Mouse (Mus musculus) erythroblast, embryonic 14.5 days (primary cell): ENCODE results near the gene Dgkz. TPM values are rescaled to one million over a fixed set of nuclear protein-coding genes. Genes with fewer than 3 reads are reported as not detected.
A peak's percentile ranks its signal among the peaks of the same experiment; 100 is the strongest.

Experiments
- H3K27me3 ChIP-seq: 2 replicates; pipeline ENCODE4 v1.6.1; 2012; ENCODE audit warnings: inconsistent platforms; ENCODE audit not compliant: control insufficient read depth
- H3K36me3 ChIP-seq: 2 replicates; pipeline ENCODE4 v1.6.1; 2012; ENCODE audit warnings: mild to moderate bottlenecking, inconsistent platforms; ENCODE audit not compliant: control insufficient read depth
- H3K4me1 ChIP-seq: 2 replicates; pipeline ENCODE4 v1.6.1; 2012; ENCODE audit warnings: inconsistent platforms; ENCODE audit not compliant: control insufficient read depth
- H3K4me3 ChIP-seq: replicated peaks from 2 replicates; pipeline ENCODE3; 2012; ENCODE audit warnings: moderate library complexity, mild to moderate bottlenecking, inconsistent platforms
- H3K9me3 ChIP-seq: 2 replicates; pipeline ENCODE4 v1.6.1; 2012; ENCODE audit warnings: low read length, inconsistent platforms, mixed read lengths; ENCODE audit not compliant: control insufficient read depth
- GATA1 ChIP-seq: IDR thresholded peaks from 2 replicates; pipeline ENCODE4 v1.6.1; 2012; ENCODE audit warnings: low read length, inconsistent platforms, mixed read lengths
- TAL1 ChIP-seq: IDR thresholded peaks from 3 replicates; pipeline ENCODE4 v1.6.1; 2012; ENCODE audit warnings: low read length, inconsistent platforms, mixed read lengths
- polyA plus RNA-seq: library from polyadenylated mRNA; stranded (reverse); fragments of >175 nt; gene quantifications from 2 replicates; pipeline ENCODE4 v1.2.3, GENCODE M21; 2012

The Dgkz gene
- polyA plus RNA-seq, 1 experiment, result 6.0 TPM

DNA sequence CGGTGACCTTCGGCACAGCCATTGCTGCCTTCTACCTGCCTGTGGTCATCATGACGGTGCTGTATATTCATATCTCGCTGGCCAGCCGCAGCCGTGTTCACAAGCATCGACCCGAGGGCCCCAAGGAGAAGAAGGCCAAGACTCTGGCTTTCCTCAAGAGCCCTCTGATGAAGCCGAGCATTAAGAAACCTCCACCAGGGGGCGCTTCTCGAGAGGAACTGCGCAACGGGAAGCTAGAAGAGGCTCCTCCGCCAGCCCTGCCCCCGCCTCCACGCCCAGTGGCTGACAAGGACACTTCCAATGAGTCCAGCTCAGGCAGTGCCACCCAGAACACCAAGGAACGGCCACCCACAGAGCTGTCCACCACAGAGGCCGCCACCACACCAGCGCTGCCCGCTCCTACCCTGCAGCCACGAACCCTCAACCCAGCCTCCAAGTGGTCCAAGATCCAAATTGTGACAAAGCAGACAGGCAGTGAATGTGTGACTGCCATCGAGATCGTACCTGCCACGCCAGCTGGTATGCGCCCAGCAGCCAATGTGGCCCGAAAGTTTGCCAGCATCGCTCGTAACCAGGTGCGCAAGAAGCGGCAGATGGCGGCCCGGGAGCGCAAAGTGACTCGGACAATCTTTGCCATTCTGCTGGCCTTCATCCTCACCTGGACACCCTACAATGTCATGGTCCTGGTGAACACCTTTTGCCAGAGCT lies 47.7 kb downstream of the Dgkz start:
- H3K4me1 ChIP-seq, result peaks cover 48% of the 10 kb centered on the region
- H3K9me3 ChIP-seq, result no peaks in the 10 kb centered on the region; the same call in 1 of the 2 replicates
- H3K27me3 ChIP-seq, result peaks cover 81% of the 10 kb centered on the region
- peaks cover 3% of the 10 kb centered on the region for H3K36me3 ChIP-seq
- TF ChIP-seq TAL1, result no peak
- no peak for TF ChIP-seq GATA1
- H3K4me3 ChIP-seq, result no peak overlapping the region

GRCm38 (mm10) chr2:91926949-91927348 lies 48.7 kb downstream of the Dgkz start, which contains the start of gene Chrm4:
Gene Chrm4 (plus strand): TSS chr2:91927249.
- no peak for TF ChIP-seq TAL1
- no peak for TF ChIP-seq GATA1
- Histone ChIP-seq H3K36me3 (no peaks in the 10 kb centered on the region), H3K4me1 (peaks cover 45% of the 10 kb centered on the region), H3K4me3 (no peak within 1 kb of the TSS), H3K9me3 (no peaks in the 10 kb centered on the region; the same call in 1 of the 2 replicates), H3K27me3 (peaks cover 87% of the 10 kb centered on the region)

GRCm38 (mm10) chr2:91925442-91925841 lies 50.2 kb downstream of the Dgkz start:
- Histone ChIP-seq H3K36me3 (no peaks in the 10 kb centered on the region), H3K4me1 (peaks cover 40% of the 10 kb centered on the region), H3K27me3 (peaks cover 87% of the 10 kb centered on the region), H3K9me3 (no peaks in the 10 kb centered on the region; the same call in 1 of the 2 replicates), H3K4me3 (no peak overlapping the region)
- TF ChIP-seq GATA1, result no peak
- no peak for TF ChIP-seq TAL1

- H3K9me3 ChIP-seq, result no peaks in the 10 kb centered on the region; the same call in 1 of the 2 replicates
- H3K36me3 ChIP-seq, result no peaks in the 10 kb centered on the region
- TF ChIP-seq GATA1 (no peak), TAL1 (no peak)
- H3K27me3 ChIP-seq, result peaks cover 84% of the 10 kb centered on the region
- H3K4me3 ChIP-seq, result no peak overlapping the region
- peaks cover 38% of the 10 kb centered on the region for H3K4me1 ChIP-seq
Observed at GRCm38 (mm10) chr2:91924726-91925125, 50.9 kb downstream of the Dgkz start.

DNA sequence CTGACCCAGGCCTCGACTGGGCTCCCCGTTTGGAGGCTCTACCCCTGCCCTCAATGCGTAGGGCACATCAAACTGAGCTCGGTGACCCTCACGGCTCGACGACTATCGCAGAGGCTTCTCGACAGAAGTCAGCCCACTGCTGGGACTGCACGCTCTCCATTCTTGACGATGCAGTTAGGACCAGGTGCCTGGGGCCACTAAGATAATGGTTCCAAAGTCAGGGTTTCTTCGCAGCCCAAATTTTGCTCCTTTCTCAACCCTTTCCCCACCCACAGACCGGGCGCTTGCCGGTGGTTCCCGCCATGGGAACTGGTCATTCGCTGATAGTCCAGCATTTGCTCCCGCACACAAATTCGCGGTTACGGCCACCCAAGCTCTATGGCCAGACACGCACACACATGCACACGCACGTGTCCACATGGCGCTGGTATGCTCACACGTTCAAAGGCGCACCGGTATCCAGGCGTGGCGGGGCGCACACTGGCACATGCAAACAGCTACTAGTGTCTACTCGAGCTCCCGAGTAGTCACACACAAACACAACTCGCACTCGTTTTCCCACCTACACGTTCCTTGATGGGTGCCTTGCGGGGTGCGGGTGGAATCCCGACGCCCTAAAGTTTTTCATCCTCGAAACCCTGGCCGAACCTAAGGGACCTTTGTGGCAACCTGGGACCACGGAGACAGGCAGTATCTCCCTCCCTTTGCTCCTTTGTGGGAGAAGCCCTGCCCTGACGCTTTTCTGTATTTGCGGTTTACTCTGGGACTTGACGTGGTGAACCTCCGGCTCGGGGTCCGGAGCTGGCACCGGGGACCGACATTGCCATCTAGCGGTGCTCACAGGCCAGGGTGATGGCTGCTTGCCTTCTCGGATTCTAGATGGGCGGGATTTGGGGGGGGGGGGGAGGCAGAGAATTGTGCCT lies 52.0 kb downstream of the Dgkz start:
- TF ChIP-seq GATA1 (no peak), TAL1 (no peak)
- Histone ChIP-seq H3K27me3 (peaks cover 79% of the 10 kb centered on the region), H3K4me1 (peaks cover 38% of the 10 kb centered on the region)

GRCm38 (mm10) chr2:91922586-91923414 lies 52.9 kb downstream of the Dgkz start:
- no peak overlapping the region for H3K4me3 ChIP-seq
- peaks cover 11% of the 10 kb centered on the region for H3K36me3 ChIP-seq
- peaks cover 71% of the 10 kb centered on the region for H3K27me3 ChIP-seq
- H3K4me1 ChIP-seq, result peaks cover 32% of the 10 kb centered on the region
- no peak for TF ChIP-seq GATA1
- no peak for TF ChIP-seq TAL1
- H3K9me3 ChIP-seq, result no peaks in the 10 kb centered on the region; the same call in 1 of the 2 replicates

More for the DNA sequence above, 52.0 kb downstream of the Dgkz start:
- no peaks in the 10 kb centered on the region; the same call in 1 of the 2 replicates for H3K9me3 ChIP-seq
- H3K36me3 ChIP-seq, result peaks cover 4% of the 10 kb centered on the region
- H3K4me3 ChIP-seq, result peak overlapping the region; percentile 8

- Histone ChIP-seq H3K36me3 (peaks cover 19% of the 10 kb centered on the region), H3K9me3 (no peaks in the 10 kb centered on the region; the same call in 1 of the 2 replicates), H3K4me3 (peak overlapping the region; percentile 47), H3K4me1 (peaks cover 33% of the 10 kb centered on the region), H3K27me3 (peaks cover 65% of the 10 kb centered on the region)
- TF ChIP-seq TAL1 (no peak), GATA1 (no peak)
Observed at GRCm38 (mm10) chr2:91921790-91922570, 53.7 kb downstream of the Dgkz start.

GRCm38 (mm10) chr2:91921181-91921789 lies 54.4 kb downstream of the Dgkz start:
- TF ChIP-seq TAL1, result no peak
- TF ChIP-seq GATA1, result no peak
- H3K9me3 ChIP-seq, result no peaks in the 10 kb centered on the region; the same call in 1 of the 2 replicates
- H3K27me3 ChIP-seq, result peaks cover 62% of the 10 kb centered on the region
- H3K36me3 ChIP-seq, result peaks cover 26% of the 10 kb centered on the region
- peaks cover 39% of the 10 kb centered on the region for H3K4me1 ChIP-seq
- H3K4me3 ChIP-seq, result peak overlapping the region; percentile 47
